Mouse (Mus musculus) skeletal muscle tissue, adult 2 months (tissue): ENCODE data around the gene Zfp27.
A peak's percentile ranks its signal among the peaks of the same experiment; 100 is the strongest.

Experiments
- DNase-seq: peaks from one replicate; pipeline ENCODE4 v3.0.0-alpha.2; 2012; ENCODE audit warnings: low read depth, low spot score

Gene Zfp27

DNA sequence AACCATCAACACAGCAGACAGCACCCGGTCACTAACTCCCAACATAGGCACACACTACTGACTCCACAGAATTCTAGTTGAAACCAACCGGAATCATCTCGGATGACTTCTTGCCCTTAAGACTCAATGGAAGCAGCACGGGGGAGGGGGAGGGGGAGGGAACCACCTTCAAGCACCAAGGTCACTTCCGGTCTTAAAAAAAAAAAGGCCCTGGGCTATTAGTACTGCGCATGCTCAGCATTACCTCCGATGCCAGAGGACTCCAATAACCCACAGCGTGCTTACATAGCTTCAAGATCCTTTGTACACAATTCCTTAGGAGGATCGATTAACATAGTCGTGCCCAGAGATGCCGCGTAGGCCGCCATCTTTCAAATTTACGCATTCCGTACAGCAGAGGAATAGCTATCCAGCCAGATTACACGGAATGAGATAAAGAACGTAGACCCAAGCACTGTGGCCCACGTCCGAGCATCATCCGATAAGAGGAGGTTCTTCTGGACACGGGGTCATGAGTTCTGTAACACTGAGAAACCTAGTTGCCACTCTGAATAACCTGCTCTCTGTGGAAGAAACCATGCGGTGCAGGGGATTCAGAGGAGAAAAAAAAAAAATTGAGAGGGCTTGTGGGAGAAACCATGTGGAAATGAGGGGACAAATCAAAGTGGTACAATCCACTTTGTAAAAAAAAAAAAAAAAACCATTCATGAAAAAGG lies at the start of gene Zfp27:
Zfp27 (minus strand) TSS at position 607 of the 716 bp plus-strand sequence.
- peak; percentile 94 for DNase-seq

DNA sequence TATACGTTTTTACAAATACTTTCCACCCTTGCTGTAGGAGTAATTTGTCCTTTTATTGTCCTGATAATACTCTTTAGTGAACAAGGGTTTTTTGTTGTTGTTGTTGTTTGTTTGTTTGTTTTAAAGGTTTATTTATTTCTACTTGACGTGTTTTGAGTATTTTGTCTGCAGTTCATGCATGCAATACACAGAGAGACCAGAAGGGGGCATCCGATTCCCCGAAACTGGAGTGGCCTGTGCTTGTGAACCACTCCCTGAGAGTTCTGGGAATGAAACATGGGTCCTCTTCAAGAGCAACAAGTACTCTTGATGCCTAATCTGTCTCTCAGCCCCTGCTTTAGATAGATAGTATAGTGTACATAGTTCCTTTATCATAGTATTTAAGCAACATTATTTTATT lies 48.4 kb upstream of the Zfp27 start:
- DNase-seq = peak; percentile 40

DNA sequence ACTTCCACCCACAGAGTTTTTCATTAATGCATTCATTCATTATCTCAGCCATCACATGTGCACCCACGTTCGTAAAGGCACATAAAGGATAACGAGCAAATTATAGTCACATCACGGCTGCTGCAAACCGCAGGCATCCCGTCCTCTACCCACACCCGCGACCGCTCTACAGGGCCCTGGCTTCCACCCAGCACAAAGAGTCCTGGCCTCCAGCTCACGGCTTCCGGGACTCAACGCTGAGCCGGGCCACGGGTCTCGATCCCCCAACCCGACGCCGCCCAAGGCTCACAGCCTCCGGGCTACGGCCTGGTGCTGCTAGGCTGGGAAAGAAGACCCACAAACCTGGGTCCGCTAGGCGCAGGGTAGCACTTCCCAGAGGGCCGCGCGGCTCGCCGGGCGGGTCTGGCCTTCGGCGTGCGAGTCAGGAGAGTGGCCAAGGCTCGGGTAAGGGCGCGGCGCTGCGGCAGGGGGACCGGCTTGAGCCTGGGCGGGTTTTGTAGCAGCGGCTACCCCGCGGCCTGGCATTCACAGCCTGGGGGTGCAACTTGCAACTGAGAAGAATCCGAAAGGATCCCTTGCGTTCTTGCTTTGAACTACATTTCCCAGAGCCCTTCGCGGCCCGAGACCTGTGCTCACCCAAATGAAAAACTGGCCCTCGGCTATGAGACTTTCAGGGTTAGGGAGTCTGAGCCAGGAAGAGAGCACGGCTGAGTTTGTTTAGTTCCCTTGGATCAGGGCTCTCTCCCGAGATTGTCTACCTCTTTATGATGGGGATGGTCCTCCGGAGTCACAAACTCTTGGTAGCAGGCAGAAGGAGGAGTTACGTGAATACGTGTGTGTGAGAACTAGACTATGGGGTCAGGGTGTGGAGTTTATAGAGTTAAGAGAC lies 47.4 kb upstream of the Zfp27 start, which contains the start of gene Zfp74:
Zfp74 (minus strand) TSS at position 577 of the 889 bp plus-strand sequence.
- peak; percentile 67 for DNase-seq

DNA sequence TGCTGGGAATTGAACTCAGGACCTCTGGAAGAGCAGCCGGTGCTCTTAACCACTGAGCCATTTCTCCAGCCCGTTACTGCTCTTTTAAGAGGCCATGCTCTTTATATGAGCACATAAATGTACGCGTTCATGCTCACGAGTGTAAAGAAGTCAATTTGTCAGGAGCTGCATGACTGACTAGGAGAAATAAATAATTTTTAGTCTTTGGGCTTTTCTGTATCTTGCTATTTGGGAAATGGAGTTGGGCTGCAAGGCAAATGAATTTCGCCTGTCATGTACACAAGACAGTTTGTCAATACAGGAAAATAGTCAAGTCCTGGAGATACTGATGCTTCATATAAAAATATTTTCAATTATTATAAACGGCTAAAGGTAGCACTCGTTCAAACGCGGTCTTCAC lies 46.7 kb upstream of the Zfp27 start:
- no peak for DNase-seq

DNA sequence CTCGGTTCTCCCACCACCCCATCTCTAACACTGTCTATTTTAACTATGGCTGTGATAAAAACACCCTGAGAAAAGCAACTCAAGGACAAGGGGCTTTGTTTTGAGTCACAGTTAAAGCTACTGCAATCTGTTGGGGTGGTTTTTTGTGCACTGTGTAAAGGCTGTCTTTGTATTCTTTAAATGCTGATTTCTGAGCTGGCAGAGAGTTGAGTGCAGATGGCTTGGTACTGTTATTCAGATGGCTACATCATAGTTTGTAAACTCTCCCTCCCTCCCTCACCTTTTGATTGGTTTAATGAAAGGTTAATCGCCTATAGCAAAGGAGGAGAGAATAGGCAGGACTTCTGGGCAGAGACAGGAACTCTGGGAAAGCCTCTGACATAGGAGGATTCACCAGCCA lies 37.8 kb upstream of the Zfp27 start:
- DNase-seq = no peak

DNA sequence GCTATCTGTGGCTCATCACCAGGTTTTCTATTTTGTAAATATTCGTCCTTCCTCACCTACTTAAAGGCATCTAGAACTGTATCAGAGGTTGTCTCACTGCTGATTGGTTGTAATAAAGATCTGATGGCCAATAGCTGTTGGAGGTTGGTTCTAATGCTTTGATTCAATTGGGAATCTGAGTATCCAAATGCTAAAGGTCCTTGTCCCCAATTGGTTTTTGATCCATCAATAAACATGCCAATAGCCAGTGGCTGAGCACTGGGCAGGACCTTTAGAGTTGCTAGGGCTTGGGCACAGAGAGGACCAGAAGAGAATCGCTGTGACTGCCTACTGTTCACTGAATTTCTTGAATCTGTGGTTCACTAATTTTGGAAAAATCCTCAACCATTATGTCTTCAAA lies 37.3 kb upstream of the Zfp27 start:
- no peak for DNase-seq

DNA sequence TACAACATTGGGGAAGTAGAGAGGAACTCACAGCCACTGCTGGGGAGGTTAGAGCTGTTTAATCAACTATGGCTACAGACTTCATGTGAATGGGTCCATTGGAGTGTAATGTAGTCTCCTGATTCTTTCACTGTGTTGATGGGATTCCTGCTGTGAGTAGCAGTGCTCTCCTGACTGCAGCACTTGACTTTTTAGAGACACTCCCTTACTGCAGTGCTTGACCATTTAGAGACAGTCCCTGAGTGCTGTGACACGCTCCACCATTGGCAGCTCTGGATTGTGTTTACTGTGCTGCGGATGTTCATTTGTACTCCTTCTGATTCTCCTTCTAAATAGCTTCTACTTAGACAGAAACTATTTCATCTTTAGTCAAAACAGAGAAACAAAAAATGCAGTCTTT lies 36.4 kb upstream of the Zfp27 start:
- no peak for DNase-seq

DNA sequence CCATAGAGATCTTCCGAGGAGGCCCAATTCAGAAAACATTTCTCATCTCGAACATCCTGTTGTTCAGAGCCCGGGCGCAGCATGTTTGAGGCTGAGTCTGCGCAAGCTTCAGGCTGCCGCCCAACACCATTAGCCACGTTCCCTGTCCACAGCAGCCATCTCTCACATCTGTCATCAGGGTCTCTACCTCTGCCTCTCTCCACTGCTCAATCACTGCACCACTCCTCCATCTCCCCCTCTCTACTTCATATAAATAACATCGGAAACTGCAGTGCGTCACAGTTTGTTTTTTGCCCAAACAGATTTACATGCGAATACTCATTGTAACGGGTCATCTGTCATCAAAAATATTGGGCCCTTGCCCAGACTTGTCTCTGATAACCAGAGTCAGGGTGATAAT lies 34.7 kb upstream of the Zfp27 start:
- DNase-seq = no peak

DNA sequence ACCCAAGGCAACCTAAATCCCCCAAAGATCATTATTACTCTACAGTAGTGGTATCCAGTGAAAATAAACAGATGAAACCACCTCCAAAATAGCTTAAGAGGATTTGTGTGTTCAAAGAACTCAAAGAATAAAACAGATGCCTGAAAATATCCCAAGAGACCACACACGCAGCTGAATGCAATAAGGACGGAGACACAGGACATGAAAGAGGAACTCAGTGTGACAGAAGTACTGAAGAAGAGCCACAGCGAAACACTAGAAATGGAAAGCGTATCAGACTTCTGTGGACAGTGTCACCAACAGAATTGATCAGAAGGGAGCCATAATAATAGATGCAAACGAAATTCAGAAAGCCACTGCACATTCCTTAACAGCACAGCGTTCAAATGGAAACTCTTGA lies 32.5 kb upstream of the Zfp27 start:
- no peak for DNase-seq

DNA sequence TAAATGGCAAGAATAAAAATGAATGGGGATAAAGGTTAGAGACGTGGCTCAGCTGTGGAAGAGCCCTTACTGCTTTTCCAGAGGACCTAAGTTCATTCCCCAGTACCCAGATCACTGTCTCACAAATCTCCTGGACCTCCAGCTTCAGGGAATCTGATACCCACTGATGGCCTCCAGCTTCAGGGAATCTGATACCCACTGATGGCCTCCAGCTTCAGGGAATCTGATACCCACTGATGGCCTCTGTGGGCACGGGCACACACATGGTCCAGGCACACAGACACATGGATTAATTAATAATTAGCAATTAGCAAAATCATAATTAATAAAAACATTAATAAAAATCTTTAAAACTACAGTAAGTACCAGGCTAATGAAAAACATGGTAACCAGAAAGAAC lies 16.4 kb upstream of the Zfp27 start:
- DNase-seq = peak; percentile 19

DNA sequence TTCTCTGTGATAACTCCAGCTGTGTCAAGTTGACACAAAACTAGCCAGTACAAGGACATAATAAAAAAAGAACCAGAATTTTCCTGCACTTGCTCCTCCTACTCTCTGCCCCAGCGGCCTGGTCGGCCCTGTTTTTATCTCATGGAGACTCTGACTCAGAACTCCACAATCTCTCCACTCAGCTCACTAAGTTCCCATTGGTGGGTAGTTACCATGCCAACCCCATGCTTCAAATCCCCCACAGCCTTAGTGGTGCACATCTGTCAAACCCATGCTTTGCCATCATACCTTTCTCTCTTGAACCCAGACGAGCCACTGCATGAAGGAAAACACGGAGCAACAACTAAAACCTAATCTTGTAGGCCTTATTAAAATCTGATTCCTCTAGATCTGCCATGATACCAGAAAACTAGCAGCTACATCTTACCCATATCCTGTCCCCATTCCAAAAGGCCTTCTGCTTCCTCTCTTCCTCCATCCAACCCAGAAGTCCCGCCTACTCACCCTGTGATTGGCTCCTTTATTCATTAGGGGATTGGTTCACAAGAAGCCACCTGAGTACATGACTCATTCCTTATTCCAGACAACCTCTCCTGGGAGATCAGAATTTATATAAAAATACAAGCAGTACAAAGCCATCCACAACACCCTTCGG lies 15.2 kb upstream of the Zfp27 start:
- no peak for DNase-seq

DNA sequence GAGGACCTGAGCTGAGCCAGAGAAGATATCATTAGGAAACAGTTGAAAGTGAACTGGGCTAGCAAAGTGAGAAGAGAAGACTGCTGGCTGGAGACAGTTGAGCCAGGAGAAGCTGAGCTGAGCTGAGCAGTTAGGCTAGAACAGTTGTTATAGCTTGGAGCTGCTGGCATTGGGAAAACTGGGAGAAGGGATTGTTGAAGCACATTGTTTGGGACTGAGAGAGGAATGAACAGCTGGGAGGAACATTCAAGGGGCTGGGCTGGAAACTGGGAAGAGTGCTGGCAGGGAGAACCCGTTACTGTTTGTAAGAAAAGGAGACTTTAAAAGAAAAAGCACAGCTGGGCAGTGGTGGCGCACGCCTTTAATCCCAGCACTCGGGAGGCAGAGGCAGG lies 11.7 kb upstream of the Zfp27 start:
- no peak for DNase-seq

DNA sequence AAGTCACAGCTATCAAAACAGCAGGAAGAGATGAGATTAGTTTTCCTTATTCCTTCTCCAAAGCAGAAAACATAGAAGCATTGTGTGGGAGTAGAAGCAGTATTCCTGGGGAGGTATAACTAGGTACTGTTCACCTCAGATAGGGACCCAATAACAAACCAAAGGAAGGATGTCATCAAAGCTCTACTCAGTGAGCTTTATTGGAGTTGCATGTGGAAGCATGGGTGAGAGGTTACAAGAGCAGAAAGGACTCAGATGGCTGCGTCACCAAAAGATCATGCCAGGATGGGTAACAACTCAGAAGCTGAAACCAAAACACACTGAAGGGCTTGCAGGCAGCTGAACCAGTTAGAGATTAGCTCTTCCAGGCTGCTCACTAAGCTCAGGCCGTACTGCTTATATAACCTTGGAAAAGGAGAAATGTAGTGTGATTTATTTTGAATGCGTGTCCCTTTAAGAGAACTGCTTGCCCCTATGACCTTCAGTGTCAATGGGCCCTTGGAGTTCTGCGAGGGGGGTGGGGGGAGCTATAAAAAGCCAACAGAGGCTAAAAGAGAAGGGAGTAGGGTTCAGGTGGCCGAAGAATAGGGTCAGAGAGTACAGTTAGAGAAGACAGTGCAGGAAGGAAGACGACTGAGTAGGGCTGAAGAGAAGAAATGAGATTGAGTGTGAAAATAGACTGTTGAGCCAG lies 11.1 kb upstream of the Zfp27 start:
- DNase-seq = peak; percentile 66

DNA sequence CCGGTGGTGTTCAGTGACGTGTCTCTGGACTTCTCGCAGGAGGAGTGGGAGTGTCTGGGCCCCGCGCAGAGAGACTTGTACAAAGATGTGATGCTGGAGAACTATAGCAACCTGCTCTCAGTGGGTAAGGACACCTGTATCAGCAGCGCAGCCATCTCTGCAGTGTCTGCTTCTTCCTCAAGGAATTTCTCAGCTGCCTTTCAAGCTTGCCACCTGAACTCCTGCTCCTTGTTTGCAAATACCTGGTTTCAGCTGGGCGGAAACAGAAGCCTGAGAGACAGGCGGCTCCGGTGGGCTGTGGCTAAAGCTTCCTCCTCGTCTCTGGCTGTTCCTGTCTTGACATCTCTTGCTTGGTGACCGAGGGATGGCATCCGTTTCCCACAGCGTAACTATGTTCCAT lies 5.8 kb upstream of the Zfp27 start:
- DNase-seq = no peak

DNA sequence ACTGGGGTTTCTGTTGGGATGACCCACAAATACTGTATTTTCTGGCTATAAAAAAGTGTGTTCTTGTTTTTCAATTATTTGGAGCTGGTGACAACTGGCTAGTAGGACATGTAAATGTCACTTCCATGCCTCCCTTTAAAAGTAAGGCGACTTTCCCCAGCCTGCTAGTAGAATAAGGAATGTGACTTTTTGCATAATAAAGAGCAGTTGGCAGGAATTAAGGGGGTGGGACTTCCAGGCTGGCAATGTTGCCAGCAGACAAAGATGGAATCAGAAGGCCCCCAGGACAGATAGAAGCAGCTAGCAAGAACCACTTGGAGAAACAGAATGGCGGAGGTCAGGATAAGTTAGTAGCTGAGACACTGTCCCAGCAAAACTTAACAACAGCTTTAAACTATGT lies 3.9 kb upstream of the Zfp27 start:
- no peak for DNase-seq

DNA sequence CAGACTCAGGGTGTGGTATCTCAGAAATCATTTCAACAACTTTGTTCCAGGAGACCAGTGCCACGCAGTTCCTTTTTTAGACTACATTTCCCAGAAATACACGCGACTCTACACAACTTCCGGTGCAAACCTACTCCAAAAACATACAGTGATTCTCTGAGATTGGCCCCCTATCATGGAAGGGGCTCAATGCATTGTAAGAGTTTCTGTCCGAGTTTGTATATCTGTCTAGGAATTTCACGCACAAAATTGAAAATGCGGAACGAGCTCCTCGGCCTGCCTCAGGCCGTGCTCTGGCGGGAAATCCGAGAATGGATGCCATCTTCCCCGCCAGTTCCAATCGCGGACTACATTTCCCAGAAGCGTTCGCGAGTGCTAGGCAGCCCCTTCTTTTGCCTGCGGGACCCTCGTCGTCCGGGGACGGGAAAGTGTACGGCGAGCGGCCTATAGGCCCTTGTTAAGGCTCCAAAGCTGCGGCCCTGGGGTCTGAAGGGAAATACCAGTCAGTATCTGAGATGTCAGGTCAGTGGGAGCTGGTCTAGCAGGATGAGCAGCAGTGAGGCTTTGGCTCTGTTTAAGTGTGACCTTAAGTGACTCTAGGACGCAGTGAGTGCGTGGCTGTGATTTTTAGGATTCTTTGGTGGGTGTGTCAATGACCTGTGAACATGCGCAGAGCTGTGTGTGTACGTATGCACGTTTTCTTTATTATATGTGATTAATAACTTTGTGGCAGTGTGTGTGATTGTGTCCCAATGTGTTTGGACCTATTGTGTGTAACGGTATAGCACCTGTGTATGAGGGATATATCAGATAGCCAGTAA lies 2.0 kb upstream of the Zfp27 start, which contains the start of gene Zfp383:
Zfp383 (plus strand) TSS at position 94 of the 821 bp plus-strand sequence.
- peak; percentile 70 for DNase-seq

DNA sequence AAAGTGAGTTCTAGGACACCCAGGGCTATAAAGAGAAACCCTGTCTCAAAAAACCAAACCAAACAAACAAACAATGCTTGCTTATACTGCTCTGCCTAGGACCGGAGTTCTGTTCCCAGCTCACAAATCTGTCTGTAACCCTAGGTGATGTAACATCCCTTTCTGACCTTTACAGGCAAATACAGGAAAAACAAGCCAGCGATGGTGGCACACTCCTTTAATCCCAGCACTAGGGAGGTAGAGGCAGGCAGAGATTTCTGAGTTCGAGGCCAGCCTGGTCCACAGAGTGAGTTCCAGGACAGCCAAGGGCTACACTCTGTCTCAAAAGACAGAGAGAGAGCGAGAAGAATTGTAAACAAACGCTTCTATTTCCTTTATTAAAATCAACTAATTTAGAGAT lies 834 bp upstream of the Zfp27 start:
- no peak for DNase-seq

DNA sequence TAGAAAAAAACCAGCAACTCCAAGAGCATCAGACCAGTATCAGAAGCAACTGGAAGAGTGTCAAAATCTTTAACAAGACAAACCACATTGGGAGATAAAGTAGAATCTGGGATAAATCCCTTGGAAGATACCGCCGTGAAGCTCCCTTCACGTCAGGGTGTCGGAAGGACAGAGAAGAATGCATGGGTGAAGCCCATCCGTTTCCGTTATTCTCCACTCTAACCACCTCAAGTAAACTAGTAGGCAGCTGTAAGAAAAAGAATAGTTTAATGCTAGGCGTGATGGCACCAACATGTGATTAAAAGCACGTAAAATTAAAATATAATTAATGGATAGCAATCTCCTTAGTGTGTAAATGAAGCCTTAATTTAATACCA lies 298 bp upstream of the Zfp27 start:
- DNase-seq = no peak

DNA sequence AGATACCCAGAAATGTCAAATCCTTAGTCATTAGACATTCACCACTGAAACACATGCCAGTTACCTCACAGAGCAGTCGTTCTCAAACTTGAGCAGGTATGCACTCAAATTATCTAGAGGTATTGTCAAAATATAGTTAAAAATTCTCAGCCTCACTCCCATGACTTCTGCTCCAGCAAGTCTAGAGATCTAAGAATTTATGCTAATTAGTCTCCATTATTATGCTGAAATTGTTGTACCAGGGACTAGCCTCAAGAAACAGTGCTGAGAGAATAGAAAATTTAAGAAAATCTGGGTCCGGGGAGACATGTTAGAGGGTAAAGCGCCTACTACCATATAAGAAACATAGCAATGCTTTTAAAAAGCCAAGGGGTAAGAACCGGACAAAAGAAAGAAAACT lies 2.3 kb downstream of the Zfp27 start:
- no peak for DNase-seq

DNA sequence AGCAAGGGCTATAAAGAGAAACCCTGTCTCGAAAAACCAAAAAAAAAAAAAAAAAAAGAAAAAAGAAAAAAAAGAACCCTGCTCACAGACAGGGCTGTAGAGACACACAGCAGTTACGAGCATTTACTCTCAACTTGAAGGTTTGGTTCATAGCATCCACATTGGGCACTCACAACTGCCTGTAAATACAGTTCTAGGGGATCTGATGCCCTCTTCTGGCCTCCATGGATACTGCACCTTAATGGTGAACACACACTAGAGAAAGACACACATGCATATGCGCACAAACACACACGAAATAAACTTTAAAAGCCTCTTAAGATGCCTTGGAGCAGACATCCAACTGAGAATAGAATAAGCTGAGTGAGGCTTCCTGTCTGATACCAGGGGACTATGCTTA lies 8.0 kb downstream of the Zfp27 start:
- DNase-seq = no peak

DNA sequence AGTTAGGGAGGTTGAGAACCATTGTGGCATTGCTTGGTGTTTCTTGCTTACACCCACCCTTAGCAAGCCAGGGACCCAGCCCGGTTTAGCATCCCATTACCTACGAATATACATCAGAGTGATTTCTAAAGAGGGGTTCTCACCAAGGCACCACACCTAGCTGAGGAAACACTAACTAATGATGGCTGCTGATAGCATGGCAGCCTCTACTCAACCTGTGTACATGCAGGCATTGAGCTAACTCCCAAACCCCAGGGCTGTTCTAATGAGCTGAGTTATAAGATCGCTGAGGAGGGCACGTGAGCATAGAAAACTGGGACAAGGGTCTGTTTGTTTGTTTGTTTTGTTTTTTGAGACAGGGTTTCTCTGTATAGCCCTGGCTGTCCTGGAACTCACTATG lies 13.6 kb downstream of the Zfp27 start:
- no peak for DNase-seq
